Mouse (Mus musculus): ENCODE measurements around the gene Prdx6b. TPM values are rescaled to one million over a fixed set of nuclear protein-coding genes. Genes with fewer than 3 reads are reported as not detected.

The Prdx6b gene
- polyA plus RNA-seq (2016; fragmentation: Nextera tagmentation; extraction: Ambion mirVana), result not detected in 2 replicates

DNA sequence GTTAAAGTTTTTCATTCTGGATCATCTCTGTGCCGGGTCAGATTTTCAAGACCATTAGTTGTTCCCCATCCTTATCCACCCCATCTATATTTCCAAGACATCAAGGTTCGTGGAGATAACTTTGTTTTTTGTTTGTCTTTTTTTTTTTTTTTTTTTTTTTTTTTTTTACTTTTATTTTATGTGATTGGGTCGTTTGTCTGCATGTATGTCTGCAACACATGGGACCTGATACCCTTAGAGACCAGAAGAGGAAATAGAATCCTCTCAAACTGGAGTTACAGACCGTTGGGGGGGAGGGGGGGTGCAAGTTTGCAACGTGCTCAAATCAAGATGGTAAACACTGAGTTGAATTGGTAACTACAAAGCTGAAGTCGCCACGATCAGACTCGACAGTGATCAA lies at the start of gene Prdx6b:
TSS of gene Prdx6b (plus strand) at position 301 of the 400 bp plus-strand sequence.
- 92% methylated on average over 8 of the region's 8 CpGs for WGBS
- H3K36me3 ChIP-seq, result no peaks in the 10 kb centered on the region
- no peaks in the 10 kb centered on the region for H3K9me3 ChIP-seq (replicated peaks)
- no peaks in the 10 kb centered on the region for H3K4me1 ChIP-seq
- no peaks in the 10 kb centered on the region for H3K27me3 ChIP-seq (ENCODE audit: low read depth, poor library complexity, severe bottlenecking)
- DNase-seq (ENCODE audit: low spot score), result no peak
- no peak within 1 kb of the TSS for H3K27ac ChIP-seq (replicated peaks)
- H3K4me3 ChIP-seq, result no peak within 1 kb of the TSS

GRCm38 (mm10) chr2:80247466-80247865 lies 44.8 kb upstream of the Prdx6b start:
- DNase-seq (ENCODE audit: low spot score), result no peak
- no peak overlapping the region for H3K4me3 ChIP-seq
- H3K9me3 ChIP-seq (replicated peaks), result no peaks in the 10 kb centered on the region
- H3K27ac ChIP-seq (replicated peaks), result no peak overlapping the region
- no peaks in the 10 kb centered on the region for H3K27me3 ChIP-seq (ENCODE audit: low read depth, poor library complexity, severe bottlenecking)
- no peaks in the 10 kb centered on the region for H3K4me1 ChIP-seq
- no peaks in the 10 kb centered on the region for H3K36me3 ChIP-seq
- WGBS, result 91% methylated on average over 3 of the region's 3 CpGs

DNA sequence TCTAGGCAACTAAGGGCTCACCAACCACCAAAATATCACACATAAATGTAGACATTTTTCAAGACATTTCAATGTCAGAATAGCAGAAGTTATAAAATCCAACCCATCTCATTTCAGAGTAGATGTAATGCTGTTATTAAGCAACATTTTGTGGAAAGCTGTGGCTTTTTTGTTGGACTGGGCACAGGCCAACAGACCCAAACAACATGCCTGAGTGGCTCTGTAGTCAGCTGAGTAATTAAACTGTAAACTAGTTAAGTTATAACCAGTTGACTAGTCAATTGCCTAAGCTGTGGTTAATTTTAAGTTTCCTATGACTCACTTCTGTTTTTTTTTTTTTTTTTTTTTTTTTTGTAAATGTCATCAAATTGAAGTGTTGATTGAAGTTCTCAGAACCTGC lies 44.4 kb upstream of the Prdx6b start:
- no peaks in the 10 kb centered on the region for H3K27me3 ChIP-seq (ENCODE audit: low read depth, poor library complexity, severe bottlenecking)
- H3K27ac ChIP-seq (replicated peaks), result no peak overlapping the region
- no peaks in the 10 kb centered on the region for H3K4me1 ChIP-seq
- no peak for DNase-seq (ENCODE audit: low spot score)
- no peak overlapping the region for H3K4me3 ChIP-seq
- no peaks in the 10 kb centered on the region for H3K9me3 ChIP-seq (replicated peaks)
- no peaks in the 10 kb centered on the region for H3K36me3 ChIP-seq

- 86% methylated on average over 3 of the region's 3 CpGs for WGBS
- H3K27me3 ChIP-seq (ENCODE audit: low read depth, poor library complexity, severe bottlenecking), result no peaks in the 10 kb centered on the region
- DNase-seq (ENCODE audit: low spot score), result no peak
- H3K36me3 ChIP-seq, result no peaks in the 10 kb centered on the region
- H3K4me3 ChIP-seq, result no peak overlapping the region
- no peak overlapping the region for H3K27ac ChIP-seq (replicated peaks)
- no peaks in the 10 kb centered on the region for H3K4me1 ChIP-seq
- no peaks in the 10 kb centered on the region for H3K9me3 ChIP-seq (replicated peaks)
These were observed 32.2 kb upstream of the Prdx6b start for GRCm38 (mm10) chr2:80259888-80260672.

DNA sequence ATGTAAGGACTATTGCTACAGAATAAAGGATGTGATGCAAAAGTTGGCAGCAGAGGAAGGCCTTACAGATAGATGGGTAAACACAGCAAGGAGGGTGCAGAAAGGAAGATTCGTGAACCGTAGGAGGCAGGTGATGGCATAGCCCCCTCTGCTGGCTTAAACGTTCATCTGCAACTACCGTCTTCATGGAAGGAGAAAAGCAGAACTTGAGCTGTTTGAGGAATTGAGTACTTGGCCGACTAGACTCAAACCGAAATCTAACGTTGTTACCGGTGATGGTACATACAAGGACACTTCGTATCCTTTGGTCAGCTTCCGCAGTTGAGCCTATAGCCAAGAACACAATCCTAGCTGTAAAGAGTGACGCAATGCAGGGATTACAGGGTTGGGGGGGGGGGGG lies 25.4 kb upstream of the Prdx6b start:
- 21% methylated on average over 11 of the region's 11 CpGs for WGBS
- no peaks in the 10 kb centered on the region for H3K9me3 ChIP-seq (replicated peaks)
- no peak overlapping the region for H3K27ac ChIP-seq (replicated peaks)
- 0 out of 2 replicates have a peak overlapping the region, but pooled peaks have one; percentile 9 for H3K4me3 ChIP-seq
- H3K36me3 ChIP-seq, result no peaks in the 10 kb centered on the region
- H3K4me1 ChIP-seq, result no peaks in the 10 kb centered on the region
- DNase-seq (ENCODE audit: low spot score), result peak; percentile 67
- no peaks in the 10 kb centered on the region for H3K27me3 ChIP-seq (ENCODE audit: low read depth, poor library complexity, severe bottlenecking)

- DNase-seq (ENCODE audit: low spot score), result no peak
- Histone ChIP-seq H3K4me1 (no peaks in the 10 kb centered on the region), H3K27me3 (ENCODE audit: low read depth, poor library complexity, severe bottlenecking) (no peaks in the 10 kb centered on the region), H3K36me3 (no peaks in the 10 kb centered on the region), H3K9me3 (replicated peaks) (no peaks in the 10 kb centered on the region), H3K27ac (replicated peaks) (no peak overlapping the region), H3K4me3 (no peak overlapping the region)
- WGBS, result 58% methylated on average over 4 of the region's 4 CpGs
These were observed 24.2 kb upstream of the Prdx6b start for GRCm38 (mm10) chr2:80268053-80268452.

- no peaks in the 10 kb centered on the region for H3K27me3 ChIP-seq (ENCODE audit: low read depth, poor library complexity, severe bottlenecking)
- no peak overlapping the region for H3K4me3 ChIP-seq
- no peak for DNase-seq (ENCODE audit: low spot score)
- no peaks in the 10 kb centered on the region for H3K36me3 ChIP-seq
- no peaks in the 10 kb centered on the region for H3K4me1 ChIP-seq
- no peak overlapping the region for H3K27ac ChIP-seq (replicated peaks)
- no peaks in the 10 kb centered on the region for H3K9me3 ChIP-seq (replicated peaks)
- 88% methylated on average over 1 of the region's 1 CpGs for whole genome bisulfite sequencing
These were observed 20.8 kb upstream of the Prdx6b start for GRCm38 (mm10) chr2:80271431-80271830.

DNA sequence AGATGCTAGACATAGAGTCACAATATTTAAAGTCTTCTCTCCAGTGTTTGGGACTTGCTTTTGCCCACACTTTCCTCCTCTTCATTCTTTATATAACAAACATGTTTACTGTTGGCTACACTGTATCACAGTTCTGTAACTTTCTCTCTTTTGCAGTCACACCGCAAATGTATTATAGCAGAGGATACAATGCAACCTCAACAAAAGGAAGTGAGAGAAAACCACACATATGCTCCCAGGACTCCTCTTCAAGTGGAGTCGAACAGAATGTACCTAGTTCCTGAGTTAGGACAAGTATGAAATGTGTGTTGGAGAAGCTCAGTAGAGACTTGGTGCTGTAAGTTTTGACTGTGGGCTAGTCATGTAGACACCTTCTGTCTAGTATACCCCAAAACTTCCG lies 19.2 kb upstream of the Prdx6b start:
- Histone ChIP-seq H3K36me3 (no peaks in the 10 kb centered on the region), H3K4me1 (no peaks in the 10 kb centered on the region), H3K9me3 (replicated peaks) (no peaks in the 10 kb centered on the region), H3K27ac (replicated peaks) (no peak overlapping the region), H3K27me3 (ENCODE audit: low read depth, poor library complexity, severe bottlenecking) (no peaks in the 10 kb centered on the region), H3K4me3 (no peak overlapping the region)
- 93% methylated on average over 3 of the region's 3 CpGs for WGBS
- no peak for DNase-seq (ENCODE audit: low spot score)

GRCm38 (mm10) chr2:80273763-80274162 lies 18.5 kb upstream of the Prdx6b start:
- DNase-seq (ENCODE audit: low spot score), result no peak
- 79% methylated on average over 4 of the region's 4 CpGs for WGBS
- no peak overlapping the region for H3K27ac ChIP-seq (replicated peaks)
- no peaks in the 10 kb centered on the region for H3K27me3 ChIP-seq (ENCODE audit: low read depth, poor library complexity, severe bottlenecking)
- no peak overlapping the region for H3K4me3 ChIP-seq
- H3K36me3 ChIP-seq, result no peaks in the 10 kb centered on the region
- H3K9me3 ChIP-seq (replicated peaks), result no peaks in the 10 kb centered on the region
- H3K4me1 ChIP-seq, result no peaks in the 10 kb centered on the region

- Histone ChIP-seq H3K36me3 (no peaks in the 10 kb centered on the region), H3K27me3 (ENCODE audit: low read depth, poor library complexity, severe bottlenecking) (no peaks in the 10 kb centered on the region), H3K27ac (replicated peaks) (no peak overlapping the region), H3K4me3 (no peak overlapping the region), H3K9me3 (replicated peaks) (no peaks in the 10 kb centered on the region), H3K4me1 (no peaks in the 10 kb centered on the region)
- 53% methylated on average over 2 of the region's 2 CpGs for WGBS
- peak; percentile 20 for DNase-seq (ENCODE audit: low spot score)
These were observed 17.1 kb upstream of the Prdx6b start for GRCm38 (mm10) chr2:80275136-80275535.

- DNase-seq (ENCODE audit: low spot score), result no peak
- Histone ChIP-seq H3K27ac (replicated peaks) (no peak overlapping the region), H3K36me3 (no peaks in the 10 kb centered on the region), H3K27me3 (ENCODE audit: low read depth, poor library complexity, severe bottlenecking) (no peaks in the 10 kb centered on the region), H3K9me3 (replicated peaks) (no peaks in the 10 kb centered on the region), H3K4me3 (no peak overlapping the region), H3K4me1 (no peaks in the 10 kb centered on the region)
- WGBS, result 78% methylated on average over 2 of the region's 2 CpGs
These were observed 10.1 kb upstream of the Prdx6b start for GRCm38 (mm10) chr2:80282214-80282613.

DNA sequence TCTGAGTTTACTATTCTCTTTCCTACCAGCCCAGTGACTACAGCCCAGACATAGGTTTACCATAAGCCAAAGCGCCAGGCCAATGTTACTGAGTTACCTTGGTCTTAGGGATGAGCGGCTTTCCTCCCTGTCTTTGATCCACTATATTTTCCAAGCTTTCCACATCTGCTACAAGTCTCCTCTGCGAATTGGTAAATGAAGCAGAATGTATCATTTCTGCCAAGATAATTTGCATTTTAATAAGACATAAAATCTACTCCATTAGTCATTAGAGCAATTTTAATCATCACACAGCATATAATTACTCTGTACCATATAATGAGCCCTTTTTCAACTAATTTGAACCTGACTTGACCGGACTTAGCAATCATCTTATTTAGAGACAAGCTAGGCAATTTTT lies 5.9 kb upstream of the Prdx6b start:
- Histone ChIP-seq H3K4me1 (no peaks in the 10 kb centered on the region), H3K27ac (replicated peaks) (no peak overlapping the region), H3K36me3 (no peaks in the 10 kb centered on the region), H3K27me3 (ENCODE audit: low read depth, poor library complexity, severe bottlenecking) (no peaks in the 10 kb centered on the region), H3K4me3 (no peak overlapping the region), H3K9me3 (replicated peaks) (no peaks in the 10 kb centered on the region)
- no peak for DNase-seq (ENCODE audit: low spot score)
- WGBS, result 92% methylated on average over 4 of the region's 4 CpGs

DNA sequence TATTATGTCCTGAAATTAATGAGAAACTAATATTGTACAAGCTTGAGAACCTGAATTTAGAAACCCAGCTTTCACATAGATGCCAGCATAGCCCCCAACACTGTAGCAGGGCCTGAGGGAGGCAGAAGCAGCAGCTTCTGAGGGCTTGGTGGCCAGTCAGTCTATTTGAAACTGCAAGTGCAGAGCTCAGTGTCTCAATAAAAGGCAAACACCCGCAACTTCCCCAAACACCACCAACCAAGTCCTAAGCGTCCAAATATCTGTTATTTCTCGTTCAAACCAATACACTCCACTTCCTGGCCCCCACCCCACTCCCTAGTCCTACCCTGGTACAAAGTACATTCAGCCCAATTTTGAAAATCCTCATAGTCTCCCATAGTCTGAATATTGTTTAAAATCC lies 6.1 kb downstream of the Prdx6b start:
- Histone ChIP-seq H3K9me3 (replicated peaks) (no peaks in the 10 kb centered on the region), H3K36me3 (no peaks in the 10 kb centered on the region), H3K4me3 (no peak overlapping the region), H3K4me1 (no peaks in the 10 kb centered on the region), H3K27ac (replicated peaks) (no peak overlapping the region), H3K27me3 (ENCODE audit: low read depth, poor library complexity, severe bottlenecking) (no peaks in the 10 kb centered on the region)
- DNase-seq (ENCODE audit: low spot score), result no peak
- 84% methylated on average over 3 of the region's 3 CpGs for WGBS

Data from midbrain, embryonic 10.5 days (tissue).